Mouse (Mus musculus) G1E (cell line): ENCODE measurements around the gene Gm49027. TPM values are rescaled to one million over a fixed set of nuclear protein-coding genes. Genes with fewer than 3 reads are reported as not detected.
"Not testable (repeated sequence)": the region's sequence is repeated elsewhere in the genome, so short reads cannot be mapped to it uniquely, and the experiment has no call there.

Source experiments
- ATAC-seq: 2 replicates; pipeline ENCODE4 v1.8.0; 2016; ENCODE audit warnings: mild to moderate bottlenecking; ENCODE audit not compliant: insufficient number of reproducible peaks, poor library complexity, low FRiP score, severe bottlenecking; ENCODE audit errors: extremely low read depth
- DNase-seq: peaks from one replicate; pipeline ENCODE4 v3.0.0; 2012; ENCODE audit warnings: low spot score
- H3K27me3 ChIP-seq: 2 replicates; pipeline ENCODE4 v1.6.1; 2012; ENCODE audit warnings: mild to moderate bottlenecking, low read length, inconsistent platforms; ENCODE audit not compliant: insufficient read depth
- H3K36me3 ChIP-seq: replicated peaks from 2 replicates; pipeline ENCODE3; 2012; ENCODE audit warnings: mild to moderate bottlenecking, inconsistent platforms
- H3K4me1 ChIP-seq: 2 replicates; pipeline ENCODE4 v1.6.1; 2012; ENCODE audit warnings: low read depth, low read length, inconsistent platforms, mixed read lengths; ENCODE audit not compliant: insufficient read depth
- H3K4me3 ChIP-seq: 2 replicates; pipeline ENCODE4 v1.5.1; 2012; ENCODE audit warnings: low read depth, mild to moderate bottlenecking, inconsistent platforms, low read length, moderate library complexity, mixed read lengths
- H3K9me3 ChIP-seq: replicated peaks from 2 replicates; pipeline ENCODE4 v1.6.1; 2012; ENCODE audit warnings: inconsistent platforms
- CTCF ChIP-seq: IDR thresholded peaks from 2 replicates; pipeline ENCODE4 v1.5.1; 2012; ENCODE audit warnings: low read depth, low read length, inconsistent platforms, mixed read lengths
- GATA1 ChIP-seq: IDR thresholded peaks from 2 replicates; pipeline ENCODE4 v1.6.1; 2012; ENCODE audit warnings: borderline replicate concordance, low read length, inconsistent platforms, mixed read lengths
- GATA2 ChIP-seq: IDR thresholded peaks from 2 replicates; pipeline ENCODE4 v1.6.1; 2012; ENCODE audit warnings: low read depth, low read length, inconsistent platforms, borderline replicate concordance
- POLR2AphosphoS5 ChIP-seq: IDR thresholded peaks from 2 replicates; pipeline ENCODE4 v1.6.1; 2012; ENCODE audit warnings: low read depth, low read length, inconsistent platforms; ENCODE audit not compliant: insufficient replicate concordance
- TAL1 ChIP-seq: conservative IDR thresholded peaks from 2 replicates; pipeline ENCODE4 v1.6.1; 2012; ENCODE audit warnings: low read depth, low read length, inconsistent platforms, mixed read lengths
- polyA plus RNA-seq: library from polyadenylated mRNA; stranded (reverse); fragments of >175 nt; gene quantifications from 2 replicates; pipeline ENCODE4 v1.2.3, GENCODE M21; 2012
- total RNA-seq, 2 experiments: library from RNA; stranded (forward) in 1 of 2; stranded (reverse) in 1 of 2; fragments of 200-1000 nt in 1 of 2; fragments of >200 nt in 1 of 2; fragmentation: Nextera tagmentation in 1 of 2; gene quantifications; 2 replicates each; pipeline ENCODE4 v1.2.3; 2014 to 2017

The Gm49027 gene
- total and polyA plus RNA-seq, 3 experiments, result 0.20 to 0.71 TPM; not detected in 1

GRCm38 (mm10) chr5:123523692-123524392 lies 1.4 kb downstream of the Gm49027 start, which contains the start of gene Diablo:
TSS of gene Diablo (minus strand) at chr5:123524176.
- Histone ChIP-seq H3K9me3 (no peaks in the 10 kb centered on the region), H3K4me3 (peak within 1 kb of the TSS; percentile 88), H3K4me1 (peaks cover 29% of the 10 kb centered on the region), H3K36me3 (peaks cover 83% of the 10 kb centered on the region), H3K27me3 (no peaks in the 10 kb centered on the region)
- DNase-seq, result peak; percentile 97
- no peak for TF ChIP-seq CTCF
- TF ChIP-seq GATA2, result no peak
- no peak for TF ChIP-seq GATA1
- no peak for TF ChIP-seq POLR2AphosphoS5
- TF ChIP-seq TAL1, result no peak
- ATAC-seq, result peak; percentile 96

DNA sequence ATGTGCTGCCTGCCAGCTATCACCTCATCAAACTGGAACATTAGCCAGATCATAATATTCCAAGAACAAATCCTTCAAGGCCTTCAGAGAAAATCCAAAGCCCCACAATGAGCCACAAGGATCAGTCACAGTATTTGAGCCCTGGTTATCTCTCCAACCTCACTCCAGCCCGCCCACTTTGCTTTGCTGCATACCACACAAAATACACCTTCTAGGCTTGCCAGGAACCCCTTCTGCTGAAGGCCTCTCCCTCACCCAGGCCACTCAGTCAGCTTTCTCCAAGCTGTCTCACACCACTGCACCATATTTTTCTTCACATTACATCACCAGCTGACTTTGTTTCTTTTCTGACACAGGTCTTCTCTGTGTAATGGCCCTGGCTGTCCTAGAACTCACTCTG lies 3.1 kb downstream of the Gm49027 start:
- no peak for DNase-seq
- Histone ChIP-seq H3K4me1 (peaks cover 29% of the 10 kb centered on the region), H3K4me3 (no peak overlapping the region), H3K27me3 (no peaks in the 10 kb centered on the region), H3K9me3 (no peaks in the 10 kb centered on the region), H3K36me3 (peaks cover 83% of the 10 kb centered on the region)
- no peak for TF ChIP-seq POLR2AphosphoS5
- no peak for TF ChIP-seq GATA2
- no peak for TF ChIP-seq GATA1
- TF ChIP-seq CTCF, result no peak
- TF ChIP-seq TAL1, result no peak
- no peak for ATAC-seq

- TF ChIP-seq POLR2AphosphoS5 (no peak), TAL1 (no peak), CTCF (no peak), GATA1 (no peak), GATA2 (no peak)
- Histone ChIP-seq H3K27me3 (no peaks in the 10 kb centered on the region), H3K4me3 (no peak overlapping the region), H3K9me3 (no peaks in the 10 kb centered on the region), H3K4me1 (peaks cover 29% of the 10 kb centered on the region), H3K36me3 (peaks cover 83% of the 10 kb centered on the region)
- no peak for ATAC-seq
- no peak for DNase-seq
Observed at GRCm38 (mm10) chr5:123521621-123522020, 3.7 kb downstream of the Gm49027 start.

DNA sequence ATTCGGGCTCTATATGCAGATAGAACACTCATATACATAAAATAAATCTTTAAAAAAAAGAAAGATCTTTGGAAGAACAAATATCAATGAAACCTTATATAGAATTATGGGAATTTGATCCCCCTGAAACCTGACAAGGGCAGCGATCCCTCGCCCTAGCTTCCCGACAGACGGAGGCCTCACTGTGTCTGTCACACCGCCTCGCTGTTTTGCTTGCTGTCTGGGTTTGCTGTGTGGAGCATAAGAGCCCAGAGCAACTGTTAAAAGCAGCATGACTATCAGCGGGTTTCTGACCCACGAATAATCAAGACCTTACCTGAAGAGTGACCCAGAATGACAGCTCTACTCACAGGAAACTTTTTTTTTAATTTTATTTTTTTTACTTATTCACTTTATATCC lies 4.6 kb downstream of the Gm49027 start:
- H3K9me3 ChIP-seq, result no peaks in the 10 kb centered on the region
- DNase-seq, result no peak
- H3K36me3 ChIP-seq, result peaks cover 85% of the 10 kb centered on the region
- no peak for TF ChIP-seq TAL1
- TF ChIP-seq CTCF, result no peak
- TF ChIP-seq GATA2, result no peak
- TF ChIP-seq POLR2AphosphoS5, result no peak
- no peak for TF ChIP-seq GATA1
- no peak overlapping the region for H3K4me3 ChIP-seq
- ATAC-seq, result no peak
- peaks cover 29% of the 10 kb centered on the region for H3K4me1 ChIP-seq
- H3K27me3 ChIP-seq, result no peaks in the 10 kb centered on the region

DNA sequence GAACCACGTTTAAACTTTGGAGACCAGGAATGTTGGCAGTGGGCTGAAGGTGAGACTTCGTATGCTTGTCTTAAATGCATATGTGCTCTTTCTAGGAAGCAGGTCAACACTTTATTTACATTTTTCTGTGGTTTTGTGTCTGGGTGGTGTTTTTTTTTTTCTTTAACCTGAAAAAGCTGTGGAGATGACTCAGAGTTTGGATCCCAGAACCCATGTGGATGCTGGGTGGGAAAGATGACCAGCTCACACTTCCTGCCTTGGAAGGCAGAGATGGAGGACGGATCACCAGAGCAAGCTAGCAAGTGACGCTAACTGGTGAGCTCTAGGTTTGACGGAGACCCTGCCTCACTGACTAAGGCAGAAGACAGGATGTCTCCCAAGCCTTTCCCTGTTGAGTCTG lies 10.4 kb downstream of the Gm49027 start:
- no peak overlapping the region for H3K4me3 ChIP-seq
- no peaks in the 10 kb centered on the region for H3K9me3 ChIP-seq
- TF ChIP-seq TAL1, result no peak
- TF ChIP-seq GATA1, result no peak
- no peak for TF ChIP-seq GATA2
- no peak for TF ChIP-seq CTCF
- TF ChIP-seq POLR2AphosphoS5, result no peak
- no peak for ATAC-seq
- peaks cover 8% of the 10 kb centered on the region for H3K4me1 ChIP-seq
- DNase-seq, result no peak
- no peaks in the 10 kb centered on the region for H3K27me3 ChIP-seq
- peaks cover 87% of the 10 kb centered on the region for H3K36me3 ChIP-seq

DNA sequence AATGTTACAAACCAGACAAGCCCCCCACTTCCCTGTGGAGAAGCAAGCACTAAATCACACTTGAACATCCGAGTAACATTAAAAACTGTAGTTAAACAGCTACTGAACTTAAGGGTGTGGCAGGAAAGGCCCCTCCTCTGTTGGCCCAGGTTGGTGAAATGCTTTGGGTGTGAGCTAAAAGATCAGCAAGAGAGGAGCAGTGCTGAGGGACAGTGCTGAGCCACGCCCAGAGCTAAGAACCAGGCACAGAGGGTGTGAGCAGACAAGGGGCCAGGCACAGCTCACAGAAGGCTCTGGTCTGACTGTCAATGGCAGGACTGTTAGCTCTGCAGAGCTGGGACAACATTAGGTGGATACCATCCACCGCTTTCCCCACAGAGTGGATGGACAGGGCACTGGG lies 13.2 kb downstream of the Gm49027 start:
- Histone ChIP-seq H3K4me1 (peaks cover 15% of the 10 kb centered on the region), H3K4me3 (no peak overlapping the region), H3K27me3 (peaks cover 21% of the 10 kb centered on the region), H3K36me3 (peaks cover 60% of the 10 kb centered on the region), H3K9me3 (no peaks in the 10 kb centered on the region)
- no peak for DNase-seq
- no peak for ATAC-seq
- TF ChIP-seq TAL1 (no peak), POLR2AphosphoS5 (no peak), GATA1 (no peak), CTCF (no peak), GATA2 (no peak)

GRCm38 (mm10) chr5:123511426-123511825 lies 13.9 kb downstream of the Gm49027 start:
- H3K4me1 ChIP-seq, result peaks cover 15% of the 10 kb centered on the region
- H3K36me3 ChIP-seq, result peaks cover 53% of the 10 kb centered on the region
- not testable (repeated sequence) for ATAC-seq, H3K4me3 ChIP-seq, H3K9me3 ChIP-seq, DNase-seq
- H3K27me3 ChIP-seq, result peaks cover 22% of the 10 kb centered on the region
